Mouse (Mus musculus) heart, embryonic 12.5 days (tissue): Measurements from ENCODE around the gene Adgrl1. TPM values are rescaled to one million over a fixed set of nuclear protein-coding genes. Genes with fewer than 3 reads are reported as not detected.

Experiments used
- ATAC-seq: fragments of 200-750 bp; cut with Nextera tagmentation; 2 replicates; pipeline ENCODE4 v1.8.0; 2017; ENCODE audit warnings: moderate TSS enrichment, moderate library complexity; ENCODE audit not compliant: insufficient number of reproducible peaks, low FRiP score
- H3K27ac ChIP-seq: fragments of 300-500 bp; sonication (generic); 2 replicates; pipeline ENCODE4 v1.5.1; 2016; ENCODE audit warnings: mild to moderate bottlenecking, moderate library complexity; ENCODE audit not compliant: poor library complexity, severe bottlenecking
- H3K27me3 ChIP-seq: fragments of 300-500 bp; sonication (generic); replicated peaks from 2 replicates; pipeline ENCODE4 v1.6.1; 2016; ENCODE audit warnings: mild to moderate bottlenecking, moderate library complexity
- H3K36me3 ChIP-seq: fragments of 300-500 bp; sonication (generic); 2 replicates; pipeline ENCODE4 v1.6.1; 2016; ENCODE audit warnings: mild to moderate bottlenecking, moderate library complexity
- H3K4me1 ChIP-seq: fragments of 300-500 bp; sonication (generic); replicated peaks from 2 replicates; pipeline ENCODE4 v1.6.1; 2016; ENCODE audit warnings: mild to moderate bottlenecking
- H3K4me2 ChIP-seq: fragments of 300-500 bp; sonication (generic); 2 replicates; pipeline ENCODE4 v1.6.1; 2016; ENCODE audit warnings: mild to moderate bottlenecking, moderate library complexity
- H3K4me3 ChIP-seq: fragments of 300-500 bp; sonication (generic); 2 replicates; pipeline ENCODE4 v1.5.1; 2016; ENCODE audit warnings: mild to moderate bottlenecking
- H3K9ac ChIP-seq: fragments of 300-500 bp; sonication (generic); 2 replicates; pipeline ENCODE4 v1.6.1; 2016; ENCODE audit warnings: mild to moderate bottlenecking, moderate library complexity
- H3K9me3 ChIP-seq: fragments of 300-500 bp; sonication (generic); replicated peaks from 2 replicates; pipeline ENCODE4 v1.6.1; 2016; ENCODE audit warnings: mild to moderate bottlenecking, moderate library complexity
- WGBS: fragments of 180-500 bp; shearing (Covaris S2); methylation state at CpG from one replicate; pipeline ENCODE4 v1.1.7; 2016; 5-methylcytosine and 5-hydroxymethylcytosine counted together
- polyA plus RNA-seq: library from polyadenylated mRNA; unstranded; fragments of >200 nt; fragmentation: Nextera tagmentation; extraction: Ambion mirVana; gene quantifications from 2 replicates; pipeline ENCODE4 v1.2.1, GENCODE M21; 2016

The Adgrl1 gene
- polyA plus RNA-seq, 1 experiment from 2014 or later, result 11.2 TPM

DNA sequence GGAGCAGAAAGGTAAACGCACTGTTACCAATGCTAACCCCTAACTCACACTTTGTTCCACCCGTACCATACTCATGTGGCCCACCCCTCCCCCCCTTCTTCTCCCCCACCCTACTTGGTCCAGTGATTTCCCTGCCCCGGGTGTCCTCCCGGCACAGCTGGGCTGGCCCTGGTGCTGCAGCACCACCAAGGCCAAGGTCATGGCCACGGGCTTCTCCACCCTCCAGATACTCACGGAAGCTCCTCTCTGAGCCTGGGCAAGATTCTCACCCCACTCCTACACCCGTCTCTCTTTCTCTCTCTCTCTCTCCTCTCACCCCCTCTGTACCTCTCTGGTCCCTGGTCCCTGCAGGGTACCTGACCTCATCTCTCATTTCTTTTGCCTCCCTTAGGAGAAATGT, 26.4 kb downstream of the Adgrl1 start:
- H3K27me3 ChIP-seq, result no peaks in the 10 kb centered on the region
- H3K9ac ChIP-seq, result no peak overlapping the region
- H3K4me3 ChIP-seq, result no peak overlapping the region
- no peak overlapping the region for H3K4me2 ChIP-seq
- ATAC-seq, result no peak
- no peaks in the 10 kb centered on the region for H3K9me3 ChIP-seq
- 66% methylated on average over 7 of the region's 7 CpGs for WGBS
- no peak overlapping the region for H3K27ac ChIP-seq
- H3K4me1 ChIP-seq, result no peaks in the 10 kb centered on the region
- peaks cover 71% of the 10 kb centered on the region for H3K36me3 ChIP-seq

DNA sequence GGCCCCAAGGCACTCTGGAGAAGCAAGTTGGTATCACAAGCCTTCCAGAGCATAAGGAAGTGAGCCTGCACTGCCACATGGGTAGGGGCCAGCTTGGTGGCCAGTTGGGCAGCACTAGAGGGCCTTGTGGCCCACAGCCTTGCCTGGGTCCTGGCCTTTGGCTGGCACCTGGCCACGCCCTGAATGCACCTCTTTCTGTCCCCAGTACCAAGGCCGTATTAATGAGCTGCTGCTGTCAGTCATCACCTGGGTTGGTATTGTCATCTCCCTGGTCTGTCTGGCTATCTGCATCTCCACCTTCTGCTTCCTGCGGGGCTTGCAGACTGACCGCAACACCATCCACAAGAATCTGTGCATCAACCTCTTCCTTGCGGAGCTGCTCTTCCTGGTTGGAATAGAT, 34.3 kb downstream of the Adgrl1 start:
- no peak overlapping the region for H3K4me2 ChIP-seq
- H3K4me3 ChIP-seq, result no peak overlapping the region
- H3K9ac ChIP-seq, result no peak overlapping the region
- H3K27ac ChIP-seq, result no peak overlapping the region
- no peaks in the 10 kb centered on the region for H3K9me3 ChIP-seq
- no peaks in the 10 kb centered on the region for H3K4me1 ChIP-seq
- 73% methylated on average over 5 of the region's 5 CpGs for WGBS
- no peaks in the 10 kb centered on the region for H3K27me3 ChIP-seq
- H3K36me3 ChIP-seq, result peaks cover 100% of the 10 kb centered on the region
- ATAC-seq, result no peak

DNA sequence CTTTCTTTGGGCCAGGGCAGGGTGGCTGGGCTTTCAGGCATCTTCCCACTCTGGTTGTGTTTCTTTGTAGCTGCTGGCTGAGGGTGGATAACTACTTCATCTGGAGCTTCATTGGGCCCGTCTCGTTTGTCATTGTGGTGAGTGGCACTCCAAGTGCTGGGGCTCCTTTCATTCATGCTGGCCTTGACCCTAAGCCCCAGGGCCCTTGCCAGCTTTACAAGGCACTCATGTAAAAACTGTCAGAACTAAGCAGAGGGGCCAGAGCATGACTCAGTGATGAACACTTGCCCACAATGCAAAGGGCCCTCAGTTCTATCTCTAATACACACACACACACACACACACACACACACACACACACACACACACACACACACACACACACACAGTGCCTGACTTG, 35.1 kb downstream of the Adgrl1 start:
- H3K4me1 ChIP-seq, result 0 out of 2 replicates have a peak, but pooled peaks cover 3% of the 10 kb centered on the region
- WGBS, result 91% methylated on average over 2 of the region's 2 CpGs
- no peak for ATAC-seq
- no peaks in the 10 kb centered on the region for H3K9me3 ChIP-seq
- peaks cover 96% of the 10 kb centered on the region for H3K36me3 ChIP-seq
- H3K4me3 ChIP-seq, result no peak overlapping the region
- H3K27me3 ChIP-seq, result no peaks in the 10 kb centered on the region
- H3K27ac ChIP-seq, result no peak overlapping the region
- H3K9ac ChIP-seq, result no peak overlapping the region
- no peak overlapping the region for H3K4me2 ChIP-seq

DNA sequence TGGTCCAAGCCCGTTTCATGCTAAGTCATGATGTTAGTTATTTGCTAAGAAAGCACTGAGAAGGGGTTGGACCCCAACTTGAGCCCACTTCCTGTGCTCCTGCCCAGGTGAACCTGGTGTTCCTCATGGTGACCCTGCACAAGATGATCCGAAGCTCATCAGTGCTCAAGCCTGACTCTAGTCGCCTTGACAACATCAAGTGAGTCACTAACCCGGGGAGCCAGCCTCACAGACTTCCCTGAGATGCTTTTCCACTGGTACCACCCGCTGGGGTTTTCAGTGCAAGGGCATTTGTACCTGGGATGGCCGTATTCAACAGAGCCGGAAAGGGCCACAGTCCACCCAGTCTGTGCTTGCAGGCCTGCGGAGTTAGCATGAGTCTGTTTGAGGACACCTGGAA, 35.5 kb downstream of the Adgrl1 start:
- Histone ChIP-seq H3K9ac (no peak overlapping the region), H3K4me1 (0 out of 2 replicates have a peak, but pooled peaks cover 3% of the 10 kb centered on the region), H3K4me3 (no peak overlapping the region), H3K9me3 (no peaks in the 10 kb centered on the region), H3K27ac (no peak overlapping the region), H3K4me2 (no peak overlapping the region), H3K36me3 (peaks cover 92% of the 10 kb centered on the region), H3K27me3 (no peaks in the 10 kb centered on the region)
- 88% methylated on average over 8 of the region's 8 CpGs for WGBS
- ATAC-seq, result no peak

DNA sequence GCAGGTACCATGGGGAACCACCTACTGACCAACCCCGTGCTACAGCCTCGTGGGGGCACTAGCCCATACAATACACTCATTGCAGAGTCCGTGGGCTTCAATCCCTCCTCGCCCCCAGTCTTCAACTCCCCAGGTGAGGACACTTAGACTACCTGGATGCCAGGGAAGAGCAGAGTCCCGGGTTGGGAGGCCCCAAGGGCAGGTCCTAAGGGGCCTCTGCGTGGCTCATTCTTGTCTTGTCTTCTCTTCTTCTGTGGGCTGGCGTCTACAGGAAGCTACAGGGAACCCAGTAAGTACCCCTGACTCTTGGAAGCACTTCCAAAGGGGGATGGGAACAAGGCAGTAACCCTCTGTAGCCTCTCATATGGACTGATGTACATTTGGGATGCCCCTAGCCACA, 37.7 kb downstream of the Adgrl1 start:
- no peaks in the 10 kb centered on the region for H3K27me3 ChIP-seq
- no peak for ATAC-seq
- H3K27ac ChIP-seq, result no peak overlapping the region
- H3K4me2 ChIP-seq, result no peak overlapping the region
- H3K4me1 ChIP-seq, result 0 out of 2 replicates have a peak, but pooled peaks cover 3% of the 10 kb centered on the region
- peaks cover 70% of the 10 kb centered on the region for H3K36me3 ChIP-seq
- no peaks in the 10 kb centered on the region for H3K9me3 ChIP-seq
- 84% methylated on average over 7 of the region's 7 CpGs for WGBS
- no peak overlapping the region for H3K9ac ChIP-seq
- no peak overlapping the region for H3K4me3 ChIP-seq

DNA sequence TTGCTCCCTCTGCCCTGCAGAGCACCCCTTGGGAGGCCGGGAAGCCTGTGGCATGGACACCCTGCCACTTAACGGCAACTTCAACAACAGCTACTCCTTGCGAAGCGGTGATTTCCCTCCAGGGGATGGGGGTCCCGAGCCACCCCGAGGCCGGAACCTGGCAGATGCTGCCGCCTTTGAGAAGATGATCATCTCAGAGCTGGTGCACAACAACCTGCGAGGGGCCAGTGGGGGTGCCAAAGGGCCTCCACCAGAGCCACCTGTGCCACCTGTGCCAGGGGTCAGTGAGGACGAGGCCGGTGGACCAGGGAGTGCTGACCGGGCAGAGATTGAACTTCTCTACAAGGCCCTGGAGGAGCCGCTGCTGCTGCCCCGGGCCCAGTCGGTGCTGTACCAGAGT, 38.4 kb downstream of the Adgrl1 start:
- Histone ChIP-seq H3K4me1 (0 out of 2 replicates have a peak, but pooled peaks cover 3% of the 10 kb centered on the region), H3K27ac (no peak overlapping the region), H3K27me3 (no peaks in the 10 kb centered on the region), H3K4me2 (no peak overlapping the region), H3K9me3 (no peaks in the 10 kb centered on the region), H3K9ac (no peak overlapping the region), H3K36me3 (peaks cover 63% of the 10 kb centered on the region), H3K4me3 (no peak overlapping the region)
- 87% methylated on average over 15 of the region's 15 CpGs for WGBS
- no peak for ATAC-seq

DNA sequence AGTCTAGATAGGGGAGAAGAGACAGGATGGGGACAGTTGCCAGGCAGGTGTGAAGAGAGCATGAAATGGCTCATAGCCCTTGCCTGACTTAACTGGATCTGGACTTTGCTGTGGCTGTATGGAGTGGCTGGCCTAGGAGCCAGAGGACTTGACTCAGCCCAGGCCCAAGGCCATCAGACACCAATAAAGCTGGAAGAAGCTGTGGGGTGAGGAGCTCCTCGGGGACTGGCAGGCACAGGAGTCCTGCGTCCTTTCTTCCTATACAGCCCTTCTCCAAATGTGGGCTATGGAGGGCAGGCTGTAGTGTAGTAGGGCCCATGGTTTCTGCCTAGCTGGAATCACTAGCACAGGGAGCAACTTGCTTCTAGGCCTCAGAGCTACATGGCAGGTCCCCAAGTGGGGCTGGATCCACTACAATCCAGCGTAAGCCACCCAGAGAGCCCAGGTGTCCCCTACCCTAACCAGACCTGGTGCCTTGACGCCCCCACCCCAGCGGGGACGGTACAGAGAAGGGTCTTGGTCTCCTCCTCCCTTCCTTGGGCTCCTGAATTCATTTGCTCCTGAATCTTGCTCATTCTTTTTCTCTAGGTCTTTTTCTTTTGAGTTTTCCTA, 41.3 kb downstream of the Adgrl1 start:
- no peaks in the 10 kb centered on the region for H3K27me3 ChIP-seq
- no peak overlapping the region for H3K9ac ChIP-seq
- peaks cover 35% of the 10 kb centered on the region for H3K36me3 ChIP-seq
- H3K4me3 ChIP-seq, result no peak overlapping the region
- H3K9me3 ChIP-seq, result no peaks in the 10 kb centered on the region
- no peak overlapping the region for H3K27ac ChIP-seq
- no peak for ATAC-seq
- 81% methylated on average over 6 of the region's 6 CpGs for WGBS
- no peak overlapping the region for H3K4me2 ChIP-seq
- 0 out of 2 replicates have a peak, but pooled peaks cover 3% of the 10 kb centered on the region for H3K4me1 ChIP-seq

DNA sequence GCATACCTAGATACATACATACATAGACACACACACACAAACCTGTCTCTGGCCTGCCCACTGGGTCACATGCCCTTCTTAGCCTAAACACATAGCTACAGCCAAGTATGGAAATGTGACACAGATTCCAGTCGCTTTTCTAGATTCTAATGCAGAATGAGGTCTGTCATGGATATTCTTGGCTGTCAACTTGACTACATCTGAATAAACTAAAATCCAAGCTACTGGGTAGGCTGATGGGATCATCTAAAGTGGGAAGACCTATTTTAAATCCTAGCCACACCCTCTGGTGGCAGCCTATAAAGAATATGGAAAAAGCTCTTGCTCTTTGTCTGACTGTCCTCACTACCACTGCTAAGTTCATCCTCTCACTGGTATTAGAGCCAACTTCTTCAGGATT, 42.5 kb downstream of the Adgrl1 start:
- no peak for ATAC-seq
- 75% methylated on average over 1 of the region's 1 CpGs for WGBS
- Histone ChIP-seq H3K9me3 (no peaks in the 10 kb centered on the region), H3K4me1 (0 out of 2 replicates have a peak, but pooled peaks cover 3% of the 10 kb centered on the region), H3K36me3 (peaks cover 22% of the 10 kb centered on the region), H3K4me2 (no peak overlapping the region), H3K27ac (no peak overlapping the region), H3K9ac (no peak overlapping the region), H3K4me3 (no peak overlapping the region), H3K27me3 (no peaks in the 10 kb centered on the region)

DNA sequence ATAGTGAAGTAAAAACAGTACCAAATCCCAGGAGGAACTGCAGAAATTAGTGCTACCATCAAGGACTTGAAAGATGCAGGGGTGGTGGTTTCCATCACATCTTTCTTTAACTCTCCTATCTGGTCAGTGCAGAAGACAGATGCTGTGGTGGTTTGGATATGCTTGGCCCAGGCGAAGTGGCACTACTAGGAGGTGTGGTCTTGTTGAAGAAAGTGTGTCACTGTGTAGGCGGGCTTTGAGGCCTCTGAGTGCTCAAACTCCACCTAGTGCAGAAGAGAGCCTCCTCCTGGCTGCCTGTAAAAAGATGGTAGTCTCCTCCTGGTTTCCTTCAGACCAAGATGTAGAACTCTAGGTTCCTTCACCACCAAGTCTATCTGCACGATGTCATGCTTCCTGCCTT, 45.6 kb downstream of the Adgrl1 start:
- H3K36me3 ChIP-seq, result no peaks in the 10 kb centered on the region
- ATAC-seq, result no peak
- no peaks in the 10 kb centered on the region for H3K4me1 ChIP-seq
- H3K9me3 ChIP-seq, result no peaks in the 10 kb centered on the region
- no peak overlapping the region for H3K27ac ChIP-seq
- no peak overlapping the region for H3K9ac ChIP-seq
- H3K4me3 ChIP-seq, result no peak overlapping the region
- H3K4me2 ChIP-seq, result no peak overlapping the region
- no peaks in the 10 kb centered on the region for H3K27me3 ChIP-seq
- WGBS, result 54% methylated on average over 3 of the region's 3 CpGs

DNA sequence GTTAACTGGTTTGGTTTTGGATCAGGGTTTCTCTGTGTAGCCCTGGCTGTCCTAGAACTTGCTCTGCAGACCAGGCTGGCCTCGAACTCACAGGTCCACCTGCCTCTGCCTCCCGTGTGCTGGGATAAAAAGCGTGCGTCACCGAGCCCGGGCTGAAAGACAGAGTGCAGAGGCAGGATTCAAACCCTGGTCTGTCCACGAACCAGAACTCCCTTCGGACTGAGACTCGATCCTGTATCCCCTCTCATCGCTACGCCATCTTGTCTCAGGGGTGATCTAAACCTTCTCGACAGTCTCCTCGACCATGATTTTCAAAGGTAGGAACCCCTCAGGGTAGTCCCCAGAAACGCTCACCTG, 54.8 kb downstream of the Adgrl1 start:
- H3K9me3 ChIP-seq, result no peaks in the 10 kb centered on the region
- H3K4me1 ChIP-seq, result peaks cover 15% of the 10 kb centered on the region
- ATAC-seq, result no peak
- 0 out of 2 replicates have a peak, but pooled peaks cover 2% of the 10 kb centered on the region for H3K36me3 ChIP-seq
- H3K27me3 ChIP-seq, result no peaks in the 10 kb centered on the region
- 2% methylated on average over 14 of the region's 14 CpGs for WGBS
- no peak overlapping the region for H3K27ac ChIP-seq
- H3K9ac ChIP-seq, result peak overlapping the region; percentile 62
- peak overlapping the region; percentile 68 for H3K4me3 ChIP-seq
- peak overlapping the region; percentile 90 for H3K4me2 ChIP-seq

DNA sequence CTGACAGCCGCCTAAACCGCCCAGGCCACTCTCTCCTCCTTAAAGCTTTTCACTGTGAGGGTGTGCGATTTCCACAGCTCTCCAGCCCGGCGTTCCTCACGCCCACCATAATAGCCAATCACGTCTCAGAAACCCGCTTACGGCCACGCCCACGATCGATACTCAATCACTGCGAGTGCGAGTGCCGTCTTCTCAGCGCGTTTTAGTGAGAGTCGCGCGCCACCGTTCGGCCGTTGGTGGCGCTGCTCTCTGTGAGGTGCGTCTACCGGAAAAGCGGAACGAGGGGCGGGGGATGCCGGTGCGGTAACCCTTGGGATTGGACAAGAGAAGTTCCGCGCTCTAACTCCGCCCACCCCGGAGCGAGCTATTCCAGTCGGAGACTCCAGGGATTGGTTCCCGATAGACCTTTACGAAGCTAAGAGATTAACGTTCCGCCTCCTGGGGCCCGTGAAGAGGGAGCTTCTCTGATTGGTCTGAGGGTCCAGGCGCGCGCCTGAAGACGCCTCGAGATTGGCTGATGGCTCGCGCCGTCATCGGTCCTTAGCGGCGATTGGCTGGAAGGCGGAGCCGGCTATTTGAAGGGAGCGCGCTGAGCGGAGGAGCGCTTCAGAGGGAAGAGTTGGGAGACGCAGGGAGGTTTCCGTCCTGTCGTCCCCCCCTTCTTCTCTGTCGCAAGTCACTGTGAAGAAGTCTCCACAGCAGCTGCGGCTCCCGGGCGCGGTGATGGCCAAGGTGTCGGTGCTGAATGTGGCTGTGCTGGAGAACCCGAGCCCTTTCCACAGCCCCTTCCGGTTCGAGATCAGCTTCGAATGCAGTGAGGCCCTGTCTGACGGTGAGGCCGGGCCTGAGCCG, 55.4 kb downstream of the Adgrl1 start, which contains the start of the genes Gm10644 and Asf1b:
Gene Gm10644 (minus strand): TSS at position 100 of the 852 bp plus-strand sequence.
Gene Asf1b (plus strand): TSS at position 402 of the 852 bp plus-strand sequence.
- Histone ChIP-seq H3K27me3 (no peaks in the 10 kb centered on the region), H3K27ac (no peak within 1 kb of the TSS), H3K36me3 (0 out of 2 replicates have a peak, but pooled peaks cover 2% of the 10 kb centered on the region), H3K9me3 (no peaks in the 10 kb centered on the region), H3K4me3 (peak within 1 kb of the TSS; percentile 68), H3K9ac (peak within 1 kb of the TSS; percentile 74), H3K4me2 (peak within 1 kb of the TSS; percentile 90), H3K4me1 (peaks cover 15% of the 10 kb centered on the region)
- WGBS, result under 1% methylated on average over 75 of the region's 75 CpGs
- peak; percentile 100 for ATAC-seq
